Mouse (Mus musculus): ENCODE measurements around the gene Large1. TPM values are rescaled to one million over a fixed set of nuclear protein-coding genes. Genes with fewer than 3 reads are reported as not detected.
"Not testable (repeated sequence)": the region's sequence is repeated elsewhere in the genome, so short reads cannot be mapped to it uniquely, and the experiment has no call there.

Large1 gene
- polyA plus RNA-seq, 1 experiment from 2014 or later = 6.6 TPM

GRCm38 (mm10) chr8:73007489-73007888 is 345.9 kb downstream of the Large1 start:
- H3K9me3 ChIP-seq (ENCODE audit: control insufficient read depth, low read length) = no peaks in the 10 kb centered on the region
- H3K4me2 ChIP-seq (ENCODE audit: low read depth, severe bottlenecking) = no peak overlapping the region
- no peak overlapping the region for H3K9ac ChIP-seq (ENCODE audit: low read length)
- no peak overlapping the region for H3K4me3 ChIP-seq (ENCODE audit: low read depth, low read length)
- H3K27ac ChIP-seq (replicated peaks; ENCODE audit: low read depth, low read length) = no peak overlapping the region
- no peaks in the 10 kb centered on the region for H3K4me1 ChIP-seq (ENCODE audit: control insufficient read depth, insufficient read depth, low read length)
- no peaks in the 10 kb centered on the region for H3K36me3 ChIP-seq (ENCODE audit: control insufficient read depth, insufficient read depth, low read length)
- 46% methylated on average over 2 of the region's 2 CpGs for WGBS
- no peaks in the 10 kb centered on the region for H3K27me3 ChIP-seq (ENCODE audit: control insufficient read depth, insufficient read depth, low read length)
- no peak for DNase-seq (ENCODE audit: low spot score)
- ATAC-seq (ENCODE audit: insufficient number of reproducible peaks, low FRiP score, low TSS enrichment, low read depth) = no peak; the same call in 1 of the 2 replicates

DNA sequence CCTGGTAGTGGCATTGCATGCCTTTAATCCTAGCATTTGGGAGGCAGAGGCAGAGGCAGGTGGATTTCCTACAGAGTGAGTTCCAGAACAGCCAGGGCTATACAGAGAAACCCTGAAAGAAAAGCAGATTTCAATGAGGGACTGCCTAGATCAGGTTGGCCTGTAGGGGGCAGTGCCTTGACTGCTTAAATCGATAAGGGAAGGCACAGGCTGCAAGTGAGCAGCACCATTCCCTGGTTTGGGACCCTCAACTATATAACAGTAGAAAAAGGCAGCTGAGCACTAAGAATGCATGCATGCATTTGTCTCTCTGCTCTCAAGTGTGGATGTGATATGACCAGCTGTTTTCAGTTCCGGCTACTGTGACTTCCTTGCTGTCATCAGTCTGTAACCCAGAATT is 349.5 kb downstream of the Large1 start:
- Histone ChIP-seq H3K4me2 (ENCODE audit: low read depth, severe bottlenecking) (no peak overlapping the region), H3K27ac (replicated peaks; ENCODE audit: low read depth, low read length) (no peak overlapping the region), H3K27me3 (ENCODE audit: control insufficient read depth, insufficient read depth, low read length) (no peaks in the 10 kb centered on the region), H3K4me3 (ENCODE audit: low read depth, low read length) (no peak overlapping the region), H3K9me3 (ENCODE audit: control insufficient read depth, low read length) (no peaks in the 10 kb centered on the region), H3K36me3 (ENCODE audit: control insufficient read depth, insufficient read depth, low read length) (no peaks in the 10 kb centered on the region), H3K9ac (ENCODE audit: low read length) (no peak overlapping the region), H3K4me1 (ENCODE audit: control insufficient read depth, insufficient read depth, low read length) (no peaks in the 10 kb centered on the region)
- peak; percentile 52 for DNase-seq (ENCODE audit: low spot score)
- 52% methylated on average over 2 of the region's 2 CpGs for WGBS
- ATAC-seq (ENCODE audit: insufficient number of reproducible peaks, low FRiP score, low TSS enrichment, low read depth) = no peak

GRCm38 (mm10) chr8:72993831-72994230 is 359.5 kb downstream of the Large1 start:
- Histone ChIP-seq H3K27me3 (ENCODE audit: control insufficient read depth, insufficient read depth, low read length) (no peaks in the 10 kb centered on the region), H3K27ac (replicated peaks; ENCODE audit: low read depth, low read length) (no peak overlapping the region), H3K4me2 (ENCODE audit: low read depth, severe bottlenecking) (no peak overlapping the region), H3K9me3 (ENCODE audit: control insufficient read depth, low read length) (no peaks in the 10 kb centered on the region), H3K4me3 (ENCODE audit: low read depth, low read length) (no peak overlapping the region), H3K36me3 (ENCODE audit: control insufficient read depth, insufficient read depth, low read length) (no peaks in the 10 kb centered on the region), H3K9ac (ENCODE audit: low read length) (no peak overlapping the region), H3K4me1 (ENCODE audit: control insufficient read depth, insufficient read depth, low read length) (no peaks in the 10 kb centered on the region)
- no peak for DNase-seq (ENCODE audit: low spot score)
- 93% methylated on average over 1 of the region's 1 CpGs for WGBS
- no peak for ATAC-seq (ENCODE audit: insufficient number of reproducible peaks, low FRiP score, low TSS enrichment, low read depth)

GRCm38 (mm10) chr8:72990425-72990824 is 362.9 kb downstream of the Large1 start:
- no peak overlapping the region for H3K9ac ChIP-seq (ENCODE audit: low read length)
- no peak overlapping the region for H3K4me3 ChIP-seq (ENCODE audit: low read depth, low read length)
- H3K27ac ChIP-seq (replicated peaks; ENCODE audit: low read depth, low read length) = no peak overlapping the region
- H3K27me3 ChIP-seq (ENCODE audit: control insufficient read depth, insufficient read depth, low read length) = no peaks in the 10 kb centered on the region
- DNase-seq (ENCODE audit: low spot score) (no peak), ATAC-seq (ENCODE audit: insufficient number of reproducible peaks, low FRiP score, low TSS enrichment, low read depth) (no peak)
- 85% methylated on average over 2 of the region's 2 CpGs for WGBS
- H3K9me3 ChIP-seq (ENCODE audit: control insufficient read depth, low read length) = no peaks in the 10 kb centered on the region
- H3K4me2 ChIP-seq (ENCODE audit: low read depth, severe bottlenecking) = no peak overlapping the region
- H3K4me1 ChIP-seq (ENCODE audit: control insufficient read depth, insufficient read depth, low read length) = no peaks in the 10 kb centered on the region
- no peaks in the 10 kb centered on the region for H3K36me3 ChIP-seq (ENCODE audit: control insufficient read depth, insufficient read depth, low read length)

DNA sequence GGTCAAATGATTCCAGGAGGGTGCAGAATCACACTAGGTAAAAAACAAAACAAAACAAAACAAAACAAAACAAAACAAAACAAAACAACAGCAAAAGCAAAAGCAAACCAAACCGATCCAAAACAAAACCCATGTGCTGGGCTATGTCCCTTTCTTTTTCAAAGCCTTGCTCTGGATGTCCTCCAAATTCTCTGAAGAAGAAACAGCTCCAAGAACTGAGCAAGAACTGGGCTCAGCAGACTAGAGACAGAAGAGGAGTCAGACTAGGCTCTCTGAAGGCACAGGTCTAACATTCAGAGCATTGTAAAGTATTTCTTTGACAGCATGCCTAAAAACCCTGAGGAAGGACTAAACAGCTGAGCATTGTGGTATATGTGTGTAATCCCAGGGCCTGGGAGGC is 370.5 kb downstream of the Large1 start:
- Histone ChIP-seq H3K36me3 (ENCODE audit: control insufficient read depth, insufficient read depth, low read length) (no peaks in the 10 kb centered on the region), H3K4me2 (ENCODE audit: low read depth, severe bottlenecking) (no peak overlapping the region), H3K27me3 (ENCODE audit: control insufficient read depth, insufficient read depth, low read length) (no peaks in the 10 kb centered on the region), H3K27ac (replicated peaks; ENCODE audit: low read depth, low read length) (no peak overlapping the region), H3K9me3 (ENCODE audit: control insufficient read depth, low read length) (no peaks in the 10 kb centered on the region), H3K4me3 (ENCODE audit: low read depth, low read length) (no peak overlapping the region), H3K4me1 (ENCODE audit: control insufficient read depth, insufficient read depth, low read length) (no peaks in the 10 kb centered on the region), H3K9ac (ENCODE audit: low read length) (no peak overlapping the region)
- DNase-seq (ENCODE audit: low spot score) = no peak
- no peak for ATAC-seq (ENCODE audit: insufficient number of reproducible peaks, low FRiP score, low TSS enrichment, low read depth)
- 88% methylated on average over 1 of the region's 1 CpGs for WGBS

GRCm38 (mm10) chr8:72955074-72955473 is 398.3 kb downstream of the Large1 start:
- Histone ChIP-seq H3K9me3 (ENCODE audit: control insufficient read depth, low read length) (no peaks in the 10 kb centered on the region), H3K27ac (replicated peaks; ENCODE audit: low read depth, low read length) (no peak overlapping the region), H3K4me2 (ENCODE audit: low read depth, severe bottlenecking) (no peak overlapping the region), H3K36me3 (ENCODE audit: control insufficient read depth, insufficient read depth, low read length) (no peaks in the 10 kb centered on the region), H3K4me1 (ENCODE audit: control insufficient read depth, insufficient read depth, low read length) (no peaks in the 10 kb centered on the region), H3K27me3 (ENCODE audit: control insufficient read depth, insufficient read depth, low read length) (no peaks in the 10 kb centered on the region), H3K9ac (ENCODE audit: low read length) (no peak overlapping the region), H3K4me3 (ENCODE audit: low read depth, low read length) (no peak overlapping the region)
- DNase-seq (ENCODE audit: low spot score) (no peak), ATAC-seq (ENCODE audit: insufficient number of reproducible peaks, low FRiP score, low TSS enrichment, low read depth) (no peak)
- 86% methylated on average over 3 of the region's 3 CpGs for WGBS

DNA sequence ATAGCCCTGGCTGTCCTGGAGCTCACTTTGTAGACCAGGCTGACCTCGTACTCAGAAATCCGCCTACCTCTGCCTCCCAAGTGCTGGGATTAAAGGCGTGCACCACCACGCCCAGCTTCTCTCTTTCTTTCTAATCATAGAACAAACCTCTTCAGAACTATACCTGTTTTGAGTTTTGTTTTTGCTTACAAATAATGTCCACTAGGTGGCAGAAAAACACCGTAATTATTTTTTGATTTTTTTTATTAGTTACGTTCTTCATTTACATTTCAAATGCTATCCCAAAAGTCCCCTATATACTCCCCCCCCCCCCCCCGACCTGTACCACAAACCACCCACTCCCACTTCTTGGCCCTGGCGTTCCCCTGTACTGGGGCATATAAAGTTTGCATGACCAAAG is 411.9 kb downstream of the Large1 start:
- not testable (repeated sequence) for H3K4me1 ChIP-seq (ENCODE audit: control insufficient read depth, insufficient read depth, low read length); H3K36me3 ChIP-seq (ENCODE audit: control insufficient read depth, insufficient read depth, low read length); H3K27ac ChIP-seq (replicated peaks; ENCODE audit: low read depth, low read length); ATAC-seq (ENCODE audit: insufficient number of reproducible peaks, low FRiP score, low TSS enrichment, low read depth); H3K4me2 ChIP-seq (ENCODE audit: low read depth, severe bottlenecking); H3K27me3 ChIP-seq (ENCODE audit: control insufficient read depth, insufficient read depth, low read length); H3K9ac ChIP-seq (ENCODE audit: low read length); DNase-seq (ENCODE audit: low spot score); H3K9me3 ChIP-seq (ENCODE audit: control insufficient read depth, low read length); H3K4me3 ChIP-seq (ENCODE audit: low read depth, low read length)
- 75% methylated on average over 8 of the region's 8 CpGs for WGBS

DNA sequence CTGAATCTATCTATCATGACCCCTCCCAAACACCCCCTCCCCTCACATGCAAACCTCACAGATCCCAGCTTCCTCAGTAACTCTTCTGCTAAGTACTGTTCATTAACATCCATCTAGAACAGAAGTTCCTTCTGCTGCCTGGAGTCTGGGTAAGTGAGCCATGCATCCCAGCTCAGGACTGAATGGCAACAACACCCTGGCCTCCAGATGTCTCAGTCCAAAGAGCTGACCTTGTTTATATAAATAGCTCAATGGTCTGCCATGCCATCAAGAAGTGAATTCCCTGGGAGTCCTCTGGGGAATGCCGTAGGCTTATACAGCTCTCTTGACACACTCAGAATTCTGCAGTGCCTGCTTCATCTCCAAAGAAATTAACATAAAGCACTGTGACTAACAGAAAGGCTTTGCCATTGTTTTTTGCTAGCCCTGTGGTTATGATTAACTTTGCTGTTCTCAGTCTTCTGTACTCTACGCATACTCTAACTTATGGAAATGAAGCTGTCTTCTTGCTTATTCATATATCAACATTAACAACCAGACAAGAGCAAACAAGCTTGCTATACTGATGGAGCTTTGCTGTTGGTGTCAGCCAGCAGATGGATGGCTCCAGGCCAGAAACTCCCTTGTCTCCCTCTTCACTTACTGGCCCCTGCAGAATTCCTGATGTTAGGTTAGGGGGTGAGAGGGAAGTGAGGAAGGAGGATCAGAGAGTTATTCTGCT is 434.0 kb downstream of the Large1 start:
- no peak overlapping the region for H3K9ac ChIP-seq (ENCODE audit: low read length)
- no peaks in the 10 kb centered on the region for H3K27me3 ChIP-seq (ENCODE audit: control insufficient read depth, insufficient read depth, low read length)
- 82% methylated on average over 2 of the region's 2 CpGs for WGBS
- ATAC-seq (ENCODE audit: insufficient number of reproducible peaks, low FRiP score, low TSS enrichment, low read depth) = no peak
- H3K27ac ChIP-seq (replicated peaks; ENCODE audit: low read depth, low read length) = no peak overlapping the region
- DNase-seq (ENCODE audit: low spot score) = no peak
- no peaks in the 10 kb centered on the region for H3K4me1 ChIP-seq (ENCODE audit: control insufficient read depth, insufficient read depth, low read length)
- no peak overlapping the region for H3K4me3 ChIP-seq (ENCODE audit: low read depth, low read length)
- no peaks in the 10 kb centered on the region for H3K9me3 ChIP-seq (ENCODE audit: control insufficient read depth, low read length)
- no peak overlapping the region for H3K4me2 ChIP-seq (ENCODE audit: low read depth, severe bottlenecking)
- no peaks in the 10 kb centered on the region for H3K36me3 ChIP-seq (ENCODE audit: control insufficient read depth, insufficient read depth, low read length)

- 71% methylated on average over 4 of the region's 4 CpGs for WGBS
- DNase-seq (ENCODE audit: low spot score) = no peak
These were observed 447.8 kb downstream of the Large1 start for GRCm38 (mm10) chr8:72905491-72905890.

More at GRCm38 (mm10) chr8:72905491-72905890, 447.8 kb downstream of the Large1 start:
- H3K27ac ChIP-seq (replicated peaks; ENCODE audit: low read depth, low read length) = no peak overlapping the region
- H3K9ac ChIP-seq (ENCODE audit: low read length) = no peak overlapping the region
- no peak overlapping the region for H3K4me3 ChIP-seq (ENCODE audit: low read depth, low read length)
- no peaks in the 10 kb centered on the region for H3K9me3 ChIP-seq (ENCODE audit: control insufficient read depth, low read length)
- H3K27me3 ChIP-seq (ENCODE audit: control insufficient read depth, insufficient read depth, low read length) = no peaks in the 10 kb centered on the region
- no peak for ATAC-seq (ENCODE audit: insufficient number of reproducible peaks, low FRiP score, low TSS enrichment, low read depth)
- no peaks in the 10 kb centered on the region for H3K4me1 ChIP-seq (ENCODE audit: control insufficient read depth, insufficient read depth, low read length)
- no peaks in the 10 kb centered on the region for H3K36me3 ChIP-seq (ENCODE audit: control insufficient read depth, insufficient read depth, low read length)
- H3K4me2 ChIP-seq (ENCODE audit: low read depth, severe bottlenecking) = no peak overlapping the region

Data from limb, embryonic 11.5 days (tissue).